Mouse (Mus musculus): ENCODE measurements around the gene Ckmt1.

- TF ChIP-seq POLR2A (IDR thresholded peaks at IDR 0.05; ENCODE audit: low read depth, low read length), result no peak
- no peak for TF ChIP-seq CTCF (conservative IDR thresholded peaks at IDR 0.05; ENCODE audit: insufficient read depth, insufficient read length, low read depth, low read length)
Measured at GRCm38 (mm10) chr2:121339057-121339456, 18.5 kb upstream of the Ckmt1 start.
